Mouse (Mus musculus) forebrain, embryonic 12.5 days (tissue): ENCODE data around the gene Tspyl1. TPM values are rescaled to one million over a fixed set of nuclear protein-coding genes. Genes with fewer than 3 reads are reported as not detected.

ENCODE experiments used
- ATAC-seq: fragments of 200-750 bp; cut with Nextera tagmentation; 2 replicates; pipeline ENCODE4 v1.8.0; 2017; ENCODE audit warnings: moderate TSS enrichment; ENCODE audit not compliant: low FRiP score
- H3K27ac ChIP-seq: fragments of 300-500 bp; sonication (generic); 2 replicates; pipeline ENCODE4 v1.5.1; 2016; ENCODE audit warnings: mild to moderate bottlenecking
- H3K27me3 ChIP-seq: fragments of 300-500 bp; sonication (generic); 2 replicates; pipeline ENCODE4 v1.6.1; 2016; ENCODE audit warnings: mild to moderate bottlenecking
- H3K36me3 ChIP-seq: fragments of 300-500 bp; sonication (generic); replicated peaks from 2 replicates; pipeline ENCODE4 v1.6.1; 2016; ENCODE audit warnings: mild to moderate bottlenecking
- H3K4me1 ChIP-seq: fragments of 300-500 bp; sonication (generic); 2 replicates; pipeline ENCODE4 v1.6.1; 2016
- H3K4me2 ChIP-seq: fragments of 300-500 bp; sonication (generic); 2 replicates; pipeline ENCODE4 v1.6.1; 2016; ENCODE audit warnings: mild to moderate bottlenecking, moderate library complexity
- H3K4me3 ChIP-seq: fragments of 300-500 bp; sonication (generic); replicated peaks from 2 replicates; pipeline ENCODE4 v1.5.1; 2016; ENCODE audit warnings: mild to moderate bottlenecking
- H3K9ac ChIP-seq: fragments of 300-500 bp; sonication (generic); 2 replicates; pipeline ENCODE4 v1.6.1; 2016; ENCODE audit warnings: mild to moderate bottlenecking
- H3K9me3 ChIP-seq: fragments of 300-500 bp; sonication (generic); 2 replicates; pipeline ENCODE4 v1.6.1; 2016
- WGBS: fragments of 180-500 bp; shearing (Covaris S2); methylation state at CpG from one replicate; pipeline ENCODE4 v1.1.7; 2016; 5-methylcytosine and 5-hydroxymethylcytosine counted together
- polyA plus RNA-seq: library from polyadenylated mRNA; unstranded; fragments of >200 nt; fragmentation: Nextera tagmentation; extraction: Ambion mirVana; gene quantifications from 2 replicates; pipeline ENCODE4 v1.2.1, GENCODE M21; 2016

Gene Tspyl1
- polyA plus RNA-seq, 1 experiment from 2014 or later = 98.6 TPM

DNA sequence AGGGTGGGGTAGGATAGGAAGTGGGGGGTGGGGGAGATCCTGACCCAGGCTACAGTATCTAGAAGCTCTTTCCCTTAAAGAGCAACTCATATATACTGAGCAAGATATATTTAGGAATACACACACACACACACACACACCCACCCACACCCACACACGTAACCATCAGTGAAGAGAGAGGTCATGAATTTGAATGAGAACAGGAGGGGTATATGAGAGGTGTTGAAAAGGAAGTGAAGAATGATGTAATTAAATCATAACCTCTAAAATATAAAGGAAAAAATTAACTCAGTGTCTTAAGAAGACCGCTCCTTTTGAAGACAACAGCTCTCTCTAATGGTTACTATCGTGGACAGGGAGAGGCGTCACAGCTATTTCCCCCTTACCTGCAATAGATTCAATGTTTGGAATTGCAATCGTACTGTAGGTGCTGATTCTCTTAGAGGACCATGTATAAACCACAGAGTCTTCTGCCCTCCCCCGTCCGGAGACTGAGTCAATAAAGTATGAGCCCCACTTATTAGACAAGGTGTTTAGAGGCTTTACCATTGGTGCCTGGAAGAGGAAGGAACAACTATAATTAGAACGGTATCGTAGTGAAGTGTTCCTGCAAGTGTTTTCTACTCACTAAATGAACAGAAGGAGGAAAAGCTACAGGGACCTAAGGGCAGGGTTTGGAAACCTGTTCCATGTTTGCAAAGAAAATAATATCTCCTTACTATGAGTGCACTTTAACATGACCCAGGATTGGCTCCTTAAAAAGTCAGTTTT is 28.1 kb downstream of the Tspyl1 start:
- H3K27ac ChIP-seq = no peak overlapping the region
- H3K9me3 ChIP-seq = no peaks in the 10 kb centered on the region
- H3K9ac ChIP-seq = no peak overlapping the region
- H3K4me3 ChIP-seq = no peak overlapping the region
- no peaks in the 10 kb centered on the region for H3K36me3 ChIP-seq
- ATAC-seq = no peak
- H3K27me3 ChIP-seq = no peaks in the 10 kb centered on the region
- H3K4me1 ChIP-seq = 0 out of 2 replicates have a peak, but pooled peaks cover under 1% of the 10 kb centered on the region
- WGBS = 90% methylated on average over 9 of the region's 9 CpGs
- H3K4me2 ChIP-seq = no peak overlapping the region

DNA sequence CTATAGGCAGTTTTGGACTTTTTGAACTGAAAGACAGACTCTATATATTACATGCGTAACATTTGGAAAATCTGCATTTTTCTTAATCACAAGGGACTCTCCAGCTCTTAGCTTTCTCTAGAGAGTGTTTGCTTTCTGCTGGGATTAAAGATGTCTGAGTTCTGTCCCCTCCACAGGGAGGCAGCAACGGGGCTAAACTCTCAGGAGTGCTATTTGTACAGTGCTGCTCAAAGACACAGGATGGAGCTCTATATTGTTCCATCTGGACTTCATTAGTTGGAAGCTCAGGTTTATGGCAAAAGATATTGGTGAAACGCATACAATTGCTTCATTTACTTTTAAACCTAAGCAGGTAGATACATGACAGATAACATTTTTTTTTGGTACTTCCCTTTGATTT is 30.5 kb downstream of the Tspyl1 start:
- ATAC-seq = no peak
- 74% methylated on average over 3 of the region's 3 CpGs for WGBS
- Histone ChIP-seq H3K27me3 (no peaks in the 10 kb centered on the region), H3K36me3 (no peaks in the 10 kb centered on the region), H3K4me1 (peaks cover 22% of the 10 kb centered on the region; the same call in 1 of the 2 replicates), H3K4me3 (no peak overlapping the region), H3K9me3 (no peaks in the 10 kb centered on the region), H3K4me2 (no peak overlapping the region), H3K27ac (no peak overlapping the region), H3K9ac (no peak overlapping the region)

DNA sequence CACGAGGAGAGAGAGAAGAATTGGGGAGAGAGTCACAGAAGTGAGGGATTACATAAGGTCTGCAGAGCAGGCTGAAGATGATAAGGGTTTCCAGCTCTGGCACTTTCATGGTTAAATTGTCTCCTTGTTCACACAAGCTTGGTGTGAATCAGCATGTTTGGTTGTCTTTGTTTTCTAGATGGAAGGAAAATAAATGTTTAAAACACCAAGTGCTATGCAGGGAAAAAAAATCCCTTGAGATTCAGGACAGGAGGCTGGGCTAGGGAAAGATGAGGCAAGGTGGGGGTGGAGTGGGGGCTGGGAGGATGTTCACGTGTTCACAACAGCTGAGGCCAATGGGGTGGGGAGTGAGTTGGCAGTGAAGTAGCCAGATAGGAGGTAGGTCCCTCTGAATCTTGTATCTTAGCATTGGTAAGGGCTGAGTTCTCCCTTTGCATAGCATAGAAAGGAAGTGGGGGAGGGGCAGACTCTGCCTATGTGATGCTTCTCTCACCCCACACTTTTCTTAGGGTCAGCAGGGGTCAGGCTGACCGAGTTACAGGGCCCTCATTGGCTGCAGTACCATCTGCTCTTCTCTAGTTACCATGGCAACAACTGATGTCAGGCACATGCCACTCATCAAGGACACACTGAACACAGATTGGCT is 34.7 kb downstream of the Tspyl1 start:
- peak overlapping the region; percentile 31 for H3K4me2 ChIP-seq
- peaks cover 22% of the 10 kb centered on the region; the same call in 1 of the 2 replicates for H3K4me1 ChIP-seq
- H3K27me3 ChIP-seq = no peaks in the 10 kb centered on the region
- no peaks in the 10 kb centered on the region for H3K36me3 ChIP-seq
- H3K4me3 ChIP-seq = peak overlapping the region; percentile 13
- peak overlapping the region; percentile 85 for H3K27ac ChIP-seq
- no peaks in the 10 kb centered on the region for H3K9me3 ChIP-seq
- peak; percentile 95 for ATAC-seq
- WGBS = 0% methylated on average over 3 of the region's 3 CpGs
- no peak overlapping the region; the same call in 1 of the 2 replicates for H3K9ac ChIP-seq

DNA sequence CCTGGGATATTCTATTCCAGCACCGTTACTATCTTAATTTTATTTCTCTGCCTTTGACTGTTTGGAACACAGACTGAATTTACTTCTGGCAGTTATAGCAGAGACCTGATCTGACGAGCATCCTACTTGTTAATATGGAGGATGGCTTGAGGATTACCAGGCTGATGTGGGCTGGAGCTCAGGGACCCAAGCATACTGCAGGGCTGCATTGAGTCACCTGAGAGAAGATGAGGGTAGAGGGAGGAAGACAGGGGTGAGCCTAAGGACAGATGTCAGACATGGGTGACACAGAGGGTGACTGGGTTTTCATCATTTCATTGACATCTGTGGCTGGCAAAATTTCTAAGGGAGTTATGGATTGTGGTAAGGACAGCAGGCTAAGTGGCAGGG is 35.2 kb downstream of the Tspyl1 start:
- Histone ChIP-seq H3K36me3 (no peaks in the 10 kb centered on the region), H3K4me3 (no peak overlapping the region), H3K27me3 (no peaks in the 10 kb centered on the region), H3K9ac (no peak overlapping the region), H3K4me1 (peaks cover 22% of the 10 kb centered on the region; the same call in 1 of the 2 replicates), H3K9me3 (no peaks in the 10 kb centered on the region), H3K4me2 (peak overlapping the region; percentile 31; the same call in 1 of the 2 replicates), H3K27ac (peak overlapping the region; percentile 85)
- ATAC-seq = peak; percentile 56
- WGBS = 9% methylated on average over 2 of the region's 2 CpGs

DNA sequence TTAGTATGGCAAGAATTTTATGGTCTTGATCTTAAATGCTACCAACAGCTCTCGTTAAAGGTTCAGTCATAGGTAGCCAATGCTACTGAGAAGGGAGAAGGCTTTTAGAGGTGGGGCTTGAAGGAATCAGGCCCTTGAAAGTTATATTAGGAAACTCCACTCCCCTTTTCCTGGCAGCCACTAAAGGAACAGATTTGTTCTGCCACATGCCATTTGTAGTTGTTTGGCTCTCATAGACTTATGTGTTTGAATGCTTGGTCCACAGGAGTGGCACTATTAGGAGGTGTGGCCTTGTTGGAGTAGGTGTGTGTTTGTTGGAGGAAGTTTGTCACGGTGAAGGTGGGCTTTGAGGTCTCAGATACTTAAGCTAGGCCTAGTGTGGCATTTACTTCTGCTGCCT is 38.8 kb downstream of the Tspyl1 start:
- Histone ChIP-seq H3K27ac (no peak overlapping the region), H3K36me3 (no peaks in the 10 kb centered on the region), H3K27me3 (no peaks in the 10 kb centered on the region), H3K4me1 (peaks cover 16% of the 10 kb centered on the region; the same call in 1 of the 2 replicates), H3K4me3 (no peak overlapping the region), H3K9me3 (no peaks in the 10 kb centered on the region), H3K9ac (no peak overlapping the region), H3K4me2 (no peak overlapping the region)
- WGBS = 86% methylated on average over 2 of the region's 2 CpGs
- ATAC-seq = no peak

DNA sequence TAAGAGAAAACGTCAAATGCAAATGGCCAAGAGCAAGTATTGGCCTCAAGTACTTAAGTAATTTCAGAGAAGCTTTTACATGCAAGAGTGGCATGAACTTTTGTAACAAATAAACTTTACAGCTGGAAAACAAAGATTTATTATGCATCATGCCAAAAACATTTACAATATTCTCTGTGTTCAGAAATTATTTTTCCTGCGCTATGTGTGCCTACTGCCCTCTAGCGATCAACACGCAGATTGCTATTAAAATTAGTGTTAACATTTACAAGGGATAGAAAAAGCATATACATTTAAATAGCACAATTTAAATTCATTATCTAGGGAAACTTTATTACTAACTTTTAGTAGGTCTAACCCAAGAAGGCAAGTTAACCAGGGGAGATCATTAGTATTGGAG is 44.7 kb downstream of the Tspyl1 start:
- ATAC-seq = no peak
- Histone ChIP-seq H3K9me3 (no peaks in the 10 kb centered on the region), H3K4me3 (no peak overlapping the region), H3K4me1 (no peaks in the 10 kb centered on the region), H3K4me2 (no peak overlapping the region), H3K27ac (no peak overlapping the region), H3K36me3 (no peaks in the 10 kb centered on the region), H3K27me3 (no peaks in the 10 kb centered on the region), H3K9ac (no peak overlapping the region)
- WGBS = 24% methylated on average over 4 of the region's 4 CpGs

DNA sequence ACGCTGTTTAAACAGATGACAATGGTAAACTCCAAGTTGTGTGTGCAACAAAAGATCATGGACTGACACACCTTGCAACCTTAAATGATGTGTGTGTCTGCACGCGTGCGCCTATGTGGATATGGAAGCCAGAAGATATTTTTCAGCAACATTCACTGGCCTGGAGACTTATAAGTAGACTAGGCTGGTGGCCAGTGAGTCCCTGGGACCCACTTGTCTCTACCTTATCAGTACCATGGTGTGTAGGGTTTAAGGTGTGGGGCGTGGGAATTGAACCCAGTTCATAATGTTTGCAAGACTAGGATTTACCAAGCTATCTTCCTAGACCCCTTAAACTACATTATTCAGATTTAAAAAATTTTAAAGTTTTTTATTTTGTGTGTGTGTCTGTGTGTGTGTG is 45.2 kb downstream of the Tspyl1 start:
- H3K27ac ChIP-seq = no peak overlapping the region
- ATAC-seq = no peak
- H3K36me3 ChIP-seq = no peaks in the 10 kb centered on the region
- H3K4me2 ChIP-seq = no peak overlapping the region
- H3K27me3 ChIP-seq = no peaks in the 10 kb centered on the region
- H3K9ac ChIP-seq = no peak overlapping the region
- no peak overlapping the region for H3K4me3 ChIP-seq
- no peaks in the 10 kb centered on the region for H3K9me3 ChIP-seq
- WGBS = 65% methylated on average over 5 of the region's 5 CpGs
- no peaks in the 10 kb centered on the region for H3K4me1 ChIP-seq

DNA sequence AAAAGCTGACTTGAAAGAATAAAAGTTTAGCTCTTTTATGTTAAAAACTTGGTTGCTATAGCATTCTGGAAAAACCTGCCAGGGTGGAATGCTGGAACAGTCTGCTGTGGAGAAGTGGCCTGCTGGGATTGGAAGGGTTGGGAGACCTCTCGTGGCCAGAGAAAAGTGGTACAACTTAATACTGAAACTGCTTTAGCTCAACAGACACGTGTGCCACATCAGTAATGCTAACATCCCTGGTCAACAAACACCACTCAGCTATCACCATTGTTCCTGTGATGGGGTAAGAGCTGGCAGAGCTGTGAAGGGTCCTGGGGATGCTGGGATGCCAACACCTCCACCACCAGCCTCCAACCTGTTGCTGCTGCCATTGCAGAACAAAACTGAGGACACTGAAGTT is 46.3 kb downstream of the Tspyl1 start:
- peak; percentile 79 for ATAC-seq
- Histone ChIP-seq H3K4me1 (no peaks in the 10 kb centered on the region), H3K27ac (no peak overlapping the region), H3K4me3 (no peak overlapping the region), H3K9ac (no peak overlapping the region), H3K9me3 (no peaks in the 10 kb centered on the region), H3K4me2 (no peak overlapping the region), H3K36me3 (no peaks in the 10 kb centered on the region), H3K27me3 (no peaks in the 10 kb centered on the region)
- 4% methylated on average over 2 of the region's 2 CpGs for WGBS

Other genes with a start within 250 kb of the Tspyl1 start
- gene Trappc3l, start 244.6 kb upstream of the Tspyl1 start, polyA plus RNA-seq = not detected in 2 replicates
- gene Calhm4, start 237.9 kb upstream of the Tspyl1 start, polyA plus RNA-seq = not detected in 2 replicates
- 0.12 and 0.24 TPM in 2 replicates for gene Calhm5, start 185.7 kb upstream of the Tspyl1 start, polyA plus RNA-seq
- 0.34 and 0.36 TPM in 2 replicates for gene Calhm6, start 154.2 kb upstream of the Tspyl1 start, polyA plus RNA-seq
- 11.2 and 13.4 TPM in 2 replicates for gene Dse, start 74.5 kb upstream of the Tspyl1 start, polyA plus RNA-seq
- gene Tspyl4, start 15.3 kb downstream of the Tspyl1 start, polyA plus RNA-seq = 99.3 and 103 TPM in 2 replicates
- 0.09 and 0.14 TPM in 2 replicates for gene Col10a1, start 107.8 kb downstream of the Tspyl1 start, polyA plus RNA-seq
- gene Nt5dc1, start 136.4 kb downstream of the Tspyl1 start, polyA plus RNA-seq = 4.5 and 6.1 TPM in 2 replicates
- gene Frk, start 201.2 kb downstream of the Tspyl1 start, polyA plus RNA-seq = 2.2 and 3.1 TPM in 2 replicates